Mouse (Mus musculus): ENCODE data around the gene Syn3. TPM values are rescaled to one million over a fixed set of nuclear protein-coding genes. Genes with fewer than 3 reads are reported as not detected.

Syn3 gene
- polyA plus RNA-seq (2012) = 0.40 and 0.83 TPM in 2 replicates

DNA sequence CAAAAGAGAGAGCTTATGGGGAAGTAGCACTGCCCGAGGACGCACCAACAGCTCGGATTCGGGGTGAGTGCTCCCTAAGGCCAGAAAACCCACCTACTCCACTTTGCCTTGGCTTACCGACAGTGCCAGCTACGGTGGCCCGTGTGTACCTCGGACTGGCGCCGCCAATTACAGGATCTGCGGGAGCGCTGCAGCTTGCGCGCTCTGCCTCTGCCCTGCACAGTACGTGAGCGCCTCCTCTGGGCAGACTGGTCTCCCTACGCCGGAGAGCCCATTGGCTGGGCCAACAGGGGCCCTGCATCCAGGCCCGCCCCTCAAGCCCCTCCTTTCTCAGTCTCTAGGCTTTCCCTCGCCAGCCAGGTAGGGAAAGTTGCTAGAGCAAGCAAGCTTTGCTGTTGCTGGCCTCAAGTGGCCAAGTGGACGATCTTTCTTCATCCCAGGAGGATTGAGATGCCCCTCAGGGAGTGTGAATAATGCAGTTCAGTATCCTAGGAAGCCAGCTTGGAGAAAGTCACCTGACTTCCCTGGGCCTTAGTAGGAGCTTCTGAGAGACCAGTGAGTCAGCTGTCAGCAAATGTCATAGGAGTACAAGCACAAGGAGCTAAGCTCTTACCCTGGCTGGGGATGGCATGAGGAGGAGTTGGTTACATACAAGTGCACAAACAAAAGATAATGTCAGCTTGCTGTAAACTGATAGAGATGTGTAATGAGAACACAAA lies at the start of gene Syn3:
Gene Syn3 (minus strand): TSS at position 224 of the 719 bp plus-strand sequence.

DNA sequence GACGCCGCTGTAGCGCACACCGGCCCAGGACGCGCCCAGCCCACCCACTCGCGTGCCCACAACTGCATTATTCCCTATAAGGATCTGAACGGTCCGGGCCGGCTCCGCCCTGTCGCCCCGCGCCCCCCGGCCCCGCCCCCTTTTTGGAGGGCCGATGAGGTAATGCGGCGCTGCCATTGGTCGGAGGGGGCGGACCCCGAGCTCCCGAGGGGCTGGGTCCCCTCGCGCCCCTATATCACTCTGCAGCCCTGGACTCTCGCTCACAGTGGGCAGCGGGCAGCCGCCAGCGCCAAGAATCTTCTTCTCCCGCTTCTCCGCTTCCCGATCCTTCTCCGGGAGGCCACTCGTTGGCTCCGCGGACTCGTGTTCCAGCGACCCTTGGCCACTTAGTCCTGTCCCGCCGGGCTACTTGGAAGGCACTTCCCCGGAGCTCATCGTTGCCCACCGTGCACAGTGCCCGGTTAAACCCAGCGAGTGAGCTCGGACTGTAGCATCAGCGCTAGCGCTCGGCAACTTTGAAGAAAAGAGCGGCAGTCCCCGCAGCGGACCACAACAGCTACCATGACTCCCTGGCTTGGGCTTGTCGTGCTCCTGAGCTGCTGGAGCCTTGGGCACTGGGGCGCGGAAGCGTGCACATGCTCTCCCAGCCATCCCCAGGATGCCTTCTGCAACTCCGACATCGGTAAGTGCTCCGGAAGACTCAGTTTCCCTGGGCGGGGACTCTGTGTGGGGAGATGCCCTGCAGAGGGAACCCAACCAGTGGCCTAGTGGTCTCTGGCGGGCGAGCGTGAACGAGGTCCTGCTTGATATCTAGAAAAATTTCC lies 198.2 kb downstream of the Syn3 start, which contains the start of gene Timp3:
Gene Timp3 (plus strand): TSS at position 80 of the 824 bp plus-strand sequence.

DNA sequence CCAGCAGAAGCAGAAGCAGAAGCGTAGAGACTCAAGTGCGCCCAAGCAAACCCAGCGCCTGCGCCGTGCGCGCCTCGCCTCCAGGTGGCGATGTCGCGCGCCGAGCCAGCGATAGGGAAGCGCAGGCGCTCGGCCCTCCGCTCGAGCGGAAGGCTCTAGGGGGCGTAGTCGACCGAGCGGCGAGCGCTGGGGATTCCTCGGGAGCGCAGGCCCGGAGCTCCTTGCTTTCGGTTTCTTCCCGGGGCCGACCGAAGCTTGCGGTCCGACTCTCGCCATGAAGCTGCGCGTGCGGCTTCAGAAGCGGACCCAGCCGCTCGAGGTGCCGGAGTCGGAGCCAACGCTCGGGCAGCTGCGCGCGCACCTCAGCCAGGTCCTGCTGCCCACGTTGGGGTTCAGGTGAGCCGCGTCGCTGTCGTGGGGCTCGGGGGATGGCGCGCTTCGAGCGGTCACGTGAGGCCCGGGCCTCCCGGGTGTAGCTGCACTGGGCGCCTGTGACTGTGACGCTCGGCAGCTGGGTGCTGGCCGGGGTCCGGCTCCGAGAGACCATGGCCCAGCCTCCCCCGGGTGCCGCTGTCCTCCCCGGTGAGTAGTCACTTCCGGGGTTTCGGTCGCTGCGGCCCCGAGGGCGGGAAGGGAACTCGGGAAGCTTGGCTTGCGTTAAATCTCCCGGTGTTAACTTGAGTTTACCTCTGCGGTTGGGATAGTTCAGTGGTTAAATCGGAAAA lies 476.8 kb downstream of the Syn3 start, which contains the start of gene Fbxo7:
Gene Fbxo7 (plus strand): TSS at position 224 of the 725 bp plus-strand sequence.

DNA sequence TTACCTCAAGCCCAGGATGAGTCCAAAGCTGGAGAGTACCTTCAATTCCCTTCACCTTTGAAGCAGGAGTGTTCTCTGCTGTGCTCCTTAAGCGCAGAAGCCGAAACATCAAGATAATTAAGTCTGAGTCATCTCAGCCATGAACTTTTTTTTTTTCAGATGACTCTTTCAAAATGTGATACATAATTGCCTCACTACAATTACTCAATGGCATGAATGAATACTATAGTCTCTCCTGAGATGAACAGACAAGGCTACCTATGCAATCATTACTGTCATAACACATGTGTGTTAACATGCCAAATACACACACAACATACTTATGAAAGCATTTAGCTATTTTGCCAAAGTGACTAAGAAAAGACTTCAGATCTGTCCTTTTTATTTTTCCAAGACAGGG lies 486.9 kb downstream of the Syn3 start, which contains the start of gene Bpifc:
Gene Bpifc (minus strand): TSS at position 115 of the 400 bp plus-strand sequence.

Other genes starting within 250 kb of the Syn3 start
- gene Timp3, start 198.5 kb downstream of the Syn3 start, polyA plus RNA-seq (2012) = 3.7 and 4.4 TPM in 2 replicates
- gene Hsp90b1, start 206.6 kb upstream of the Syn3 start, polyA plus RNA-seq (2012) = 62.1 and 74.5 TPM in 2 replicates
- 0.07 and 0.11 TPM in 2 replicates for gene Ttc41, start 206.9 kb upstream of the Syn3 start, polyA plus RNA-seq (2012)